Mouse (Mus musculus) activated CD4-positive, CD25-positive, alpha-beta regulatory T cell, adult 4 months (primary cell): Measurements from ENCODE around the gene Fundc2. TPM values are rescaled to one million over a fixed set of nuclear protein-coding genes. Genes with fewer than 3 reads are reported as not detected.

Experiments used
- ATAC-seq: one replicate; pipeline ENCODE4 v1.8.0; 2017
- polyA plus RNA-seq, 2 experiments: library from polyadenylated mRNA; unstranded; fragments of 100-300 nt; shearing (Covaris generic); gene quantifications; one replicate each; pipeline ENCODE4 v1.2.1; 2017

Fundc2 gene
- 100 to 1,000 TPM in 1 of 2 experiments, 10 to 100 TPM in 1; 81.2 to 141 TPM for polyA plus RNA-seq

GRCm38 (mm10) chrX:75382195-75382771 is at the start of gene Fundc2, which contains the start of gene F8:
Gene Fundc2 (plus strand): TSS chrX:75382399.
Gene F8 (minus strand): TSS chrX:75382615.
- ATAC-seq = peak; percentile 98

GRCm38 (mm10) chrX:75370197-75370596 is 12.0 kb upstream of the Fundc2 start:
- ATAC-seq = no peak

GRCm38 (mm10) chrX:75372666-75373425 is 9.4 kb upstream of the Fundc2 start:
- ATAC-seq = no peak

- ATAC-seq = no peak
Measured at GRCm38 (mm10) chrX:75376815-75377214, 5.4 kb upstream of the Fundc2 start.

DNA sequence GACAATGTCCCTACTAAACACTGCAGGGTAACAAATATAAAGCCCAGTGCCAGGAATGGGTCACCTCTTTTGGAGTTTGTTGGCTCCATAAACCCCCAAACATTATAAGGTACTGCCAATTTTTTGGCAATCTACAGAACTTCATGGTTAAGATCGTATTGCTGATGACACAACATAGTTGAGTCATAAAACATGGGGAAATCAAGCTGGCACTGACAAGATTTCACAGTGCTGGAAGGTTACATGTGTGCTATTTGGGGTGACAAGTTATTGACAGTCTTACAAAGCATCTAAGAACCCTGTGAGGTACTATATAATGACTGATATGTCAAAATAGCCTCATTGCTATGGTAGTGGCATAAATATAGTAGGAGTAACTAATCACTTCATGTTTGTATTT is 1.0 kb upstream of the Fundc2 start:
- no peak for ATAC-seq

DNA sequence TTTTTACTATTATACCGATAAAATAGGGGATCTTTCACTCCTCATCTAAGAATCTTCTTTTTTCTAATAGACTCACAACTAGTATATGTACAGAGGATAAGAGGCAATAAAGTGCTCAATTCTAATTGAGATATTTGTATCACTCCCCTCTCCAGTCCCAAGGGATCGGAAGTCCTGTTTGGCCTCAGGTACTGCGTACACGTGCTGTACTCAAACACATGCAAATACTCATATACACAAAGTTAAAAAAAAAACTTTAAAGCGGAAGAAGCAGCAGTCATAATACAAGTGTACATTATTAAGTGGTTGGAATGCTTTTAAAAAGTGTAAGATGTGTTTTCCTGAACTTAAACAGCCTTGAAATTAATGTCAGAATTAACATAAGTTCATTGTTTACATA is 500 bp upstream of the Fundc2 start:
- peak; percentile 24 for ATAC-seq

DNA sequence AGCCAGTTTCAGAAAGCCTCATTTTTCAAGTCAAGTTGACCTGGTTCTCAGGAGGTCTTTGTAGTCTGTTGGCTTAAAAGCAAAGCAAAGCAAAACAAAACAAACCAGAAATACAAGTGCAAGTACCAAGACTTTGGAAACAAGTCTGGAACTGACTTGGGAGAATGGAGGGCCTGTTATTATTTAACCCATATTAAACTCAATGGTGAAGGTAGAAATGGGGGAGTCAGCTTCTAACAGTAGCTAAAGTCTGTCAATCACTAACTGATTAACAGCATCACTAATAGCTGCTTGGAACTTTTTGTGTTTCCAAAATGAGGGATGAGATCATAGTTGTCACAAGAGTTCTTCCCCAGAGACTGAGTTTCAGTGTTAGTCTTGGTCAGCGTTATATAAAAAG is 17.3 kb downstream of the Fundc2 start:
- no peak for ATAC-seq

DNA sequence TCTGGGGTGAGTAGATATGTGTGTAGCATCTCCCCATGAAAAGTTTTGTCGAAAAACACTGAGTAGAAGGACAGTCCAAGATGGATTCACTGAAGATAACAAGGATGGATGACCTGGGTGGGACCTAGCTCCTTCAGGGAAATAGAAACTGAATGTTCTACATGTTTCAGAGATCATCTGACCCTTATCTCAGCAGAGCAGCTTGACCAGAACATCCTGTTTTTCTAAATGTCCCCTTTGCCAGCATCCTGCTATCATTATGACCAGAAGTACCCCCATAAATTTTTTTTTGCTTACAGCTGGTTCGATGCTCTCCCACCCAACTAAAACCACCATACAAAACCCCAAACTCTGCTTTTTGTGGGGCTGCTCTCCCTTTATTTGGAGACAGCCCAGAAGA is 20.5 kb downstream of the Fundc2 start:
- no peak for ATAC-seq

DNA sequence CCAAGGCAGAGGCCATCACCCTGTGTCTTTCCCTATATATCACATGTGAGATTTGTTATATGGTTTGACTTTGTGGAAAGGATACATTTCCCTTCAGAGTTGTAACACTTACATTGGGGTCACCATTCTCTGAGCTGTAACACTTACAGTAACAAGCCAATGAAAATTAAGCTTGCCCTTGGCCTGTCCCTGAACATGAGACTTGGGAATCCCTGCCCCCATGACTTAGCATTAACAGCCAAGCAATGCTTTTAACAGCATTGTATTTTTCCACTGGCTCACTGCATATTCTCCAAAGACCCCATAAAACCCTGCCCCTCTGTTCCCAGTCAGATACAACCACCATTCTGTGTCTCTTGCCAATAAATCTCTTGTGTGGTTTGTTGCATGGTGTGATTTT is 21.2 kb downstream of the Fundc2 start:
- ATAC-seq = no peak

- ATAC-seq = no peak
Measured at GRCm38 (mm10) chrX:75409711-75410110, 27.5 kb downstream of the Fundc2 start.

GRCm38 (mm10) chrX:75415936-75416785 is 34.0 kb downstream of the Fundc2 start, which contains the start of the genes Cmc4, Mtcp1 and Brcc3:
Gene Cmc4 (minus strand): TSS chrX:75416584.
Gene Mtcp1 (minus strand): TSS chrX:75416588.
Gene Brcc3 (plus strand): TSS chrX:75416628.
- ATAC-seq = peak; percentile 97

Other genes starting within 250 kb of the Fundc2 start
- gene Smim9, start 218.6 kb upstream of the Fundc2 start, polyA plus RNA-seq = not detected
- gene F8, start 216 bp downstream of the Fundc2 start, polyA plus RNA-seq = 1 to 10 TPM in 1 of 2 experiments, under 1 TPM in 1; 0.86 to 1.1 TPM
- 10 to 100 TPM; 20.7 to 23.5 TPM for gene Cmc4, start 34.2 kb downstream of the Fundc2 start, polyA plus RNA-seq
- gene Mtcp1, start 34.2 kb downstream of the Fundc2 start, polyA plus RNA-seq = 1 to 10 TPM; 8.4 to 8.8 TPM
- 10 to 100 TPM; 58.3 to 60.1 TPM for gene Brcc3, start 34.2 kb downstream of the Fundc2 start, polyA plus RNA-seq
- 100 to 1,000 TPM; 134 to 147 TPM for gene Vbp1, start 131.9 kb downstream of the Fundc2 start, polyA plus RNA-seq
- 1 to 10 TPM; 2.0 to 2.5 TPM for gene Rab39b, start 195.8 kb downstream of the Fundc2 start, polyA plus RNA-seq